Mouse (Mus musculus): ENCODE measurements around the gene Hyou1. TPM values are rescaled to one million over a fixed set of nuclear protein-coding genes. Genes with fewer than 3 reads are reported as not detected.
A peak's percentile ranks its signal among the peaks of the same experiment; 100 is the strongest.

The Hyou1 gene
- polyA plus RNA-seq, 1 experiment from 2014 or later: 23.4 TPM

GRCm38 (mm10) chr9:44342173-44342572 is 37.1 kb upstream of the Hyou1 start:
- Histone ChIP-seq H3K9me3 (no peaks in the 10 kb centered on the region), H3K4me3 (peak overlapping the region; percentile 80), H3K36me3 (peaks cover 51% of the 10 kb centered on the region), H3K27ac (peak overlapping the region; percentile 99), H3K4me1 (peaks cover 31% of the 10 kb centered on the region), H3K27me3 (ENCODE audit: insufficient read depth, poor library complexity, severe bottlenecking) (no peaks in the 10 kb centered on the region)
- WGBS: 58% methylated on average over 3 of the region's 3 CpGs
- peak; percentile 94 for DNase-seq (ENCODE audit: low spot score)

GRCm38 (mm10) chr9:44342605-44343004 is 36.7 kb upstream of the Hyou1 start:
- Histone ChIP-seq H3K4me1 (peaks cover 28% of the 10 kb centered on the region), H3K27me3 (ENCODE audit: insufficient read depth, poor library complexity, severe bottlenecking) (no peaks in the 10 kb centered on the region), H3K36me3 (peaks cover 51% of the 10 kb centered on the region), H3K4me3 (peak overlapping the region; percentile 80), H3K9me3 (no peaks in the 10 kb centered on the region), H3K27ac (peak overlapping the region; percentile 99)
- 73% methylated on average over 1 of the region's 1 CpGs for WGBS
- no peak for DNase-seq (ENCODE audit: low spot score)

- whole genome bisulfite sequencing: 7% methylated on average over 6 of the region's 6 CpGs
- Histone ChIP-seq H3K9me3 (no peaks in the 10 kb centered on the region), H3K36me3 (peaks cover 54% of the 10 kb centered on the region), H3K4me1 (peaks cover 24% of the 10 kb centered on the region), H3K4me3 (peak overlapping the region; percentile 80), H3K27me3 (ENCODE audit: insufficient read depth, poor library complexity, severe bottlenecking) (no peaks in the 10 kb centered on the region), H3K27ac (peak overlapping the region; percentile 99)
- DNase-seq (ENCODE audit: low spot score): peak; percentile 95
Measured at GRCm38 (mm10) chr9:44343290-44343689, 36.0 kb upstream of the Hyou1 start.

- under 1% methylated on average over 39 of the region's 39 CpGs for WGBS
Measured at GRCm38 (mm10) chr9:44343781-44344421, 35.4 kb upstream of the Hyou1 start, which contains the start of gene Hmbs. Hmbs (minus strand) TSS chr9:44344228.

GRCm38 (mm10) chr9:44345570-44346433 is 33.5 kb upstream of the Hyou1 start:
- no peak overlapping the region for H3K4me3 ChIP-seq
- peaks cover 57% of the 10 kb centered on the region for H3K36me3 ChIP-seq
- WGBS: 87% methylated on average over 6 of the region's 6 CpGs

More at GRCm38 (mm10) chr9:44343781-44344421, 35.4 kb upstream of the Hyou1 start, which contains the start of gene Hmbs:
- Histone ChIP-seq H3K4me1 (peaks cover 24% of the 10 kb centered on the region), H3K36me3 (peaks cover 54% of the 10 kb centered on the region), H3K4me3 (peak within 1 kb of the TSS; percentile 80), H3K27me3 (ENCODE audit: insufficient read depth, poor library complexity, severe bottlenecking) (no peaks in the 10 kb centered on the region), H3K9me3 (no peaks in the 10 kb centered on the region), H3K27ac (peak within 1 kb of the TSS; percentile 99)
- DNase-seq (ENCODE audit: low spot score): peak; percentile 98

GRCm38 (mm10) chr9:44347166-44347565 is 32.1 kb upstream of the Hyou1 start:
- no peak for DNase-seq (ENCODE audit: low spot score)
- Histone ChIP-seq H3K4me1 (peaks cover 17% of the 10 kb centered on the region), H3K27me3 (ENCODE audit: insufficient read depth, poor library complexity, severe bottlenecking) (no peaks in the 10 kb centered on the region), H3K36me3 (peaks cover 60% of the 10 kb centered on the region), H3K27ac (no peak overlapping the region), H3K9me3 (no peaks in the 10 kb centered on the region), H3K4me3 (no peak overlapping the region)
- 93% methylated on average over 9 of the region's 9 CpGs for WGBS

More at GRCm38 (mm10) chr9:44345570-44346433, 33.5 kb upstream of the Hyou1 start:
- Histone ChIP-seq H3K27me3 (ENCODE audit: insufficient read depth, poor library complexity, severe bottlenecking) (no peaks in the 10 kb centered on the region), H3K9me3 (no peaks in the 10 kb centered on the region), H3K27ac (no peak overlapping the region), H3K4me1 (peaks cover 24% of the 10 kb centered on the region)
- no peak for DNase-seq (ENCODE audit: low spot score)

- Histone ChIP-seq H3K27ac (no peak overlapping the region), H3K4me1 (peaks cover 13% of the 10 kb centered on the region), H3K27me3 (ENCODE audit: insufficient read depth, poor library complexity, severe bottlenecking) (no peaks in the 10 kb centered on the region), H3K9me3 (no peaks in the 10 kb centered on the region), H3K36me3 (peaks cover 65% of the 10 kb centered on the region), H3K4me3 (no peak overlapping the region)
- 83% methylated on average over 4 of the region's 4 CpGs for WGBS
- DNase-seq (ENCODE audit: low spot score): no peak
Measured at GRCm38 (mm10) chr9:44347621-44348020, 31.7 kb upstream of the Hyou1 start.

GRCm38 (mm10) chr9:44348546-44348945 is 30.7 kb upstream of the Hyou1 start:
- WGBS: 94% methylated on average over 4 of the region's 4 CpGs
- Histone ChIP-seq H3K4me3 (no peak overlapping the region), H3K27me3 (ENCODE audit: insufficient read depth, poor library complexity, severe bottlenecking) (no peaks in the 10 kb centered on the region), H3K4me1 (0 out of 2 replicates have a peak, but pooled peaks cover 6% of the 10 kb centered on the region), H3K27ac (no peak overlapping the region), H3K36me3 (peaks cover 74% of the 10 kb centered on the region), H3K9me3 (no peaks in the 10 kb centered on the region)
- DNase-seq (ENCODE audit: low spot score): no peak

GRCm38 (mm10) chr9:44351396-44351795 is 27.9 kb upstream of the Hyou1 start:
- Histone ChIP-seq H3K36me3 (peaks cover 99% of the 10 kb centered on the region), H3K4me3 (no peak overlapping the region), H3K4me1 (no peaks in the 10 kb centered on the region), H3K27ac (no peak overlapping the region), H3K9me3 (no peaks in the 10 kb centered on the region), H3K27me3 (ENCODE audit: insufficient read depth, poor library complexity, severe bottlenecking) (no peaks in the 10 kb centered on the region)
- WGBS: 94% methylated on average over 4 of the region's 4 CpGs
- DNase-seq (ENCODE audit: low spot score): peak; percentile 54

GRCm38 (mm10) chr9:44352337-44352736 is 27.0 kb upstream of the Hyou1 start:
- 92% methylated on average over 10 of the region's 10 CpGs for WGBS
- Histone ChIP-seq H3K4me1 (no peaks in the 10 kb centered on the region), H3K9me3 (no peaks in the 10 kb centered on the region), H3K36me3 (peaks cover 98% of the 10 kb centered on the region), H3K4me3 (no peak overlapping the region), H3K27ac (no peak overlapping the region), H3K27me3 (ENCODE audit: insufficient read depth, poor library complexity, severe bottlenecking) (no peaks in the 10 kb centered on the region)
- peak; percentile 73 for DNase-seq (ENCODE audit: low spot score)

GRCm38 (mm10) chr9:44353142-44353541 is 26.1 kb upstream of the Hyou1 start:
- H3K36me3 ChIP-seq: peaks cover 98% of the 10 kb centered on the region
- no peak for DNase-seq (ENCODE audit: low spot score)
- H3K4me3 ChIP-seq: no peak overlapping the region
- no peaks in the 10 kb centered on the region for H3K27me3 ChIP-seq (ENCODE audit: insufficient read depth, poor library complexity, severe bottlenecking)
- no peaks in the 10 kb centered on the region for H3K9me3 ChIP-seq
- H3K4me1 ChIP-seq: no peaks in the 10 kb centered on the region
- H3K27ac ChIP-seq: no peak overlapping the region
- 93% methylated on average over 6 of the region's 6 CpGs for WGBS

GRCm38 (mm10) chr9:44357207-44357606 is 22.1 kb upstream of the Hyou1 start:
- peaks cover 72% of the 10 kb centered on the region for H3K36me3 ChIP-seq
- no peak overlapping the region for H3K27ac ChIP-seq
- DNase-seq (ENCODE audit: low spot score): no peak
- H3K9me3 ChIP-seq: no peaks in the 10 kb centered on the region
- peaks cover 7% of the 10 kb centered on the region for H3K4me1 ChIP-seq
- 77% methylated on average over 4 of the region's 4 CpGs for whole genome bisulfite sequencing
- no peaks in the 10 kb centered on the region for H3K27me3 ChIP-seq (ENCODE audit: insufficient read depth, poor library complexity, severe bottlenecking)
- H3K4me3 ChIP-seq: no peak overlapping the region

Data from heart, embryonic 10.5 days (tissue).